Mouse (Mus musculus) neutrophil, adult 65 days (primary cell): ENCODE measurements around the gene Gm45902. TPM values are rescaled to one million over a fixed set of nuclear protein-coding genes. Genes with fewer than 3 reads are reported as not detected.

Source experiments
- total RNA-seq: library from RNA; stranded (reverse); gene quantifications from 2 replicates; pipeline ENCODE4 v1.2.4, GENCODE M21; 2023

Gm45902 gene
- 15.1 and 19.4 TPM in 2 replicates for total RNA-seq

GRCm38 (mm10) chr2:3512552-3513454, at the start of gene Gm45902, which contains the start of the genes Hspa14 and Cdnf:
Gm45902 (minus strand) TSS chr2:3512790.
Hspa14 (minus strand) TSS chr2:3512814.
Cdnf (plus strand) TSS chr2:3513030.

GRCm38 (mm10) chr2:3474861-3475283, 37.7 kb downstream of the Gm45902 start, which contains the start of gene Suv39h2:
Suv39h2 (minus strand) TSS chr2:3475031.

Other genes starting within 250 kb of the Gm45902 start
- gene Nmt2, start 228.6 kb downstream of the Gm45902 start, total RNA-seq = 6.9 and 10.6 TPM in 2 replicates
- 0.66 TPM in 1 of 2 replicates, not detected in the other for gene Rpp38, start 180.1 kb downstream of the Gm45902 start, total RNA-seq
- not detected in 2 replicates for gene Acbd7, start 176.6 kb downstream of the Gm45902 start, total RNA-seq
- gene Olah, start 115.6 kb downstream of the Gm45902 start, total RNA-seq = 0.25 TPM in 1 of 2 replicates, not detected in the other
- 2.7 TPM in 1 of 2 replicates, not detected in the other for gene Meig1, start 90.1 kb downstream of the Gm45902 start, total RNA-seq
- 70.9 and 115 TPM in 2 replicates for gene Dclre1c, start 88.7 kb downstream of the Gm45902 start, total RNA-seq
- 1.3 and 1.8 TPM in 2 replicates for gene Suv39h2, start 37.8 kb downstream of the Gm45902 start, total RNA-seq
- gene Hspa14, start within 50 bp of the Gm45902 start, total RNA-seq = 97.2 and 130 TPM in 2 replicates
- gene Cdnf, start 240 bp upstream of the Gm45902 start, total RNA-seq = 0.92 and 1.1 TPM in 2 replicates
- gene Fam107b, start 57.7 kb upstream of the Gm45902 start, total RNA-seq = 382 and 393 TPM in 2 replicates